Mouse (Mus musculus): ENCODE data around the gene Elmod1. TPM values are rescaled to one million over a fixed set of nuclear protein-coding genes. Genes with fewer than 3 reads are reported as not detected.
"Not testable (repeated sequence)": the region's sequence is repeated elsewhere in the genome, so short reads cannot be mapped to it uniquely, and the experiment has no call there.

The Elmod1 gene
- not detected for polyA plus RNA-seq (2017; shearing (Covaris generic))

- no peak for ATAC-seq
Measured at GRCm38 (mm10) chr9:53975122-53975518, at the start of gene Elmod1. Gene Elmod1 (minus strand): TSS chr9:53975301.

- ATAC-seq, result no peak
Measured at GRCm38 (mm10) chr9:54022795-54023194, 47.7 kb upstream of the Elmod1 start.

- no peak for ATAC-seq
Measured at GRCm38 (mm10) chr9:53994528-53994927, 19.4 kb upstream of the Elmod1 start.

- not testable (repeated sequence) for ATAC-seq
Measured at GRCm38 (mm10) chr9:53992567-53992966, 17.5 kb upstream of the Elmod1 start.

- ATAC-seq, result no peak
Measured at GRCm38 (mm10) chr9:53990921-53991320, 15.8 kb upstream of the Elmod1 start.

GRCm38 (mm10) chr9:53986972-53987371 is 11.9 kb upstream of the Elmod1 start:
- no peak for ATAC-seq

- no peak for ATAC-seq
Measured at GRCm38 (mm10) chr9:53984868-53985267, 9.8 kb upstream of the Elmod1 start.

- no peak for ATAC-seq
Measured at GRCm38 (mm10) chr9:53974328-53975121, 576 bp downstream of the Elmod1 start.

GRCm38 (mm10) chr9:53973929-53974327 is 1.2 kb downstream of the Elmod1 start:
- ATAC-seq, result no peak

GRCm38 (mm10) chr9:53973241-53973640 is 1.9 kb downstream of the Elmod1 start:
- no peak for ATAC-seq

- no peak for ATAC-seq
Measured at GRCm38 (mm10) chr9:53972358-53972757, 2.7 kb downstream of the Elmod1 start.

- no peak for ATAC-seq
Measured at GRCm38 (mm10) chr9:53967610-53968368, 7.3 kb downstream of the Elmod1 start.

GRCm38 (mm10) chr9:53957021-53957420 is 18.1 kb downstream of the Elmod1 start:
- ATAC-seq, result no peak

- no peak for ATAC-seq
Measured at GRCm38 (mm10) chr9:53954853-53955252, 20.2 kb downstream of the Elmod1 start.

- no peak for ATAC-seq
Measured at GRCm38 (mm10) chr9:53947463-53947862, 27.6 kb downstream of the Elmod1 start.

GRCm38 (mm10) chr9:53938555-53938954 is 36.5 kb downstream of the Elmod1 start:
- ATAC-seq, result no peak

- ATAC-seq, result no peak
Measured at GRCm38 (mm10) chr9:53934179-53934578, 40.9 kb downstream of the Elmod1 start.

GRCm38 (mm10) chr9:53933375-53933774 is 41.7 kb downstream of the Elmod1 start:
- ATAC-seq, result no peak

- ATAC-seq, result no peak
Measured at GRCm38 (mm10) chr9:53930906-53931305, 44.2 kb downstream of the Elmod1 start.

- ATAC-seq, result no peak
Measured at GRCm38 (mm10) chr9:53921061-53921460, 54.0 kb downstream of the Elmod1 start.

GRCm38 (mm10) chr9:53915929-53916721 is 59.0 kb downstream of the Elmod1 start:
- ATAC-seq, result no peak

GRCm38 (mm10) chr9:53910823-53911222 is 64.3 kb downstream of the Elmod1 start:
- ATAC-seq, result no peak

- ATAC-seq, result no peak
Measured at GRCm38 (mm10) chr9:53910331-53910730, 64.8 kb downstream of the Elmod1 start.

All from CD4-positive, CD25-positive, alpha-beta regulatory T cell, adult 4 months (primary cell).